Mouse (Mus musculus): ENCODE results near the gene Sorcs3. TPM values are rescaled to one million over a fixed set of nuclear protein-coding genes. Genes with fewer than 3 reads are reported as not detected.

Gene Sorcs3
- polyA plus RNA-seq, 1 experiment from 2014 or later, result 0.99 TPM

DNA sequence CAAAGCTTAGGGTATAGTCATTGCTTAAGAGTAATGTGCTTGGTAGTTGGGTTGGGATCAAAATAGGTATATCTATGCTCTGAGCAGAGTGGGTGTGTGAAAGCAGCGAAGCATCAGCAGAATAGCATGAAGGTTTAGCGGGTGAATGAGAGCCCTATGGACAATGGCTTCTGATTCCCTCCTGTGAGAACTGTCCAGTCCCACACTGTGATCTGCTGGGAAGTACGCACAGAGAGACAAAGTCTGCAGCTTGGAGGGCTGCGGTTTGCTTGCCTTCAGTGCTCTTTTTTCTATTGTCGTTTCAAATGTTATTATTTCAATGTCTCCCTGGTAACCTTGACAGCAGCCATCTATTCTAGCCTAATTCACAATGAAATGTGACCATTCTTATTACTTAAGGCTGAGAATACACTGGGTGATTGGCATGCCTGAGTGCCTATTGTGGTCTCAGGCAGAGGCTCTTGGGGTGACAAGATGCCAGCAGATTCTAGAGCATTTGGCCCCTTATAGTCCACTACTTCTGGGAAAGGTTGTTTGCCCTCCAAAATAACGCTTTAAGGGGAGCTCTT, 520.1 kb downstream of the Sorcs3 start:
- H3K27me3 ChIP-seq (ENCODE audit: control insufficient read depth, insufficient read depth, low read length), result no peaks in the 10 kb centered on the region
- H3K9me3 ChIP-seq (ENCODE audit: control insufficient read depth, low read length), result no peaks in the 10 kb centered on the region
- H3K9ac ChIP-seq (ENCODE audit: low read depth, low read length), result no peak overlapping the region
- H3K27ac ChIP-seq (ENCODE audit: low read depth, low read length), result no peak overlapping the region
- no peaks in the 10 kb centered on the region for H3K4me1 ChIP-seq (ENCODE audit: control insufficient read depth, insufficient read depth, low read length)
- no peak overlapping the region for H3K4me2 ChIP-seq (replicated peaks; ENCODE audit: low read depth, low read length)
- H3K4me3 ChIP-seq (ENCODE audit: low read length), result no peak overlapping the region
- ATAC-seq (ENCODE audit: low FRiP score, low TSS enrichment), result no peak
- no peaks in the 10 kb centered on the region for H3K36me3 ChIP-seq (ENCODE audit: control insufficient read depth, insufficient read depth, low read length)
- WGBS, result 68% methylated on average over 6 of the region's 6 CpGs

DNA sequence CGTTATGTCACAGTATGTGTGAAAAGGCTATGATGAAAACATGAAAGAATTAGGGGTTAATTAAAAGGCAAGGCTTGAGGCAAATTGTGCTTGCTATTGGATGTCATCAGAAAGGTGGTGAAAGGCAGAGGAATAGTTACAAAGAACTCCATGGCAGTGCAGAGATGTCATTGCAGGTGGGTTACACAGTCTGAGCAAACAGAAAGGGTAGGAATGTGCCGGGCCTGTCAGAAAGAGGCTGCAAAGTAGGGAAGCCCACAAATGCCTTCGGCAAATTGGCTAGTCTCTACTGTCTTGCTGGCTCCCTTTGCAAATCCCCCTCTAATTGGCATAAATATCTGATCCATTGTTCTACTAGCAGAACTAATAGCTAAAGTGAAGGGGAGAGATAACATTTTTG, 521.2 kb downstream of the Sorcs3 start:
- H3K4me3 ChIP-seq (ENCODE audit: low read length), result no peak overlapping the region
- no peaks in the 10 kb centered on the region for H3K36me3 ChIP-seq (ENCODE audit: control insufficient read depth, insufficient read depth, low read length)
- H3K9ac ChIP-seq (ENCODE audit: low read depth, low read length), result no peak overlapping the region
- H3K9me3 ChIP-seq (ENCODE audit: control insufficient read depth, low read length), result no peaks in the 10 kb centered on the region
- no peak overlapping the region for H3K27ac ChIP-seq (ENCODE audit: low read depth, low read length)
- WGBS, result 78% methylated on average over 3 of the region's 3 CpGs
- no peak for ATAC-seq (ENCODE audit: low FRiP score, low TSS enrichment)
- no peak overlapping the region for H3K4me2 ChIP-seq (replicated peaks; ENCODE audit: low read depth, low read length)
- no peaks in the 10 kb centered on the region for H3K27me3 ChIP-seq (ENCODE audit: control insufficient read depth, insufficient read depth, low read length)
- H3K4me1 ChIP-seq (ENCODE audit: control insufficient read depth, insufficient read depth, low read length), result no peaks in the 10 kb centered on the region

DNA sequence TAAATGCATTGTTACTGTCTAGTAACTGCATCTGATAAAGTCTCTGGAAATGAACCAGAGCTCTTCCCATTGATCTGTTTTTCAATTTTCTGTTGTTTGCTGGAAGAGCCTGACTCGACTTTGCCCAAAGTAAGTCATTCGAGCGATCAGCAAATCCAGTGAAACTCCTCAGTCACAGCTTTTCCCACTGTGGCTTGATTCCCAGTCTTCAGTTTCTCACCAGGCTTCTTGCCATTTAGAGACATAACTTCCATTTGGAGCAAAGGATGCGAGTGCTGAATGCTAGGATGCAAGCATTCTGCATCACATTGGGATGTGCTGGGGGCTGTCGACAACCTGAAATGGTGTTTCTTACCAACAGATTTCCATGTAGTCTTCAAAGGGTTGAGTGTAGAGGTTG, 521.8 kb downstream of the Sorcs3 start:
- no peak for ATAC-seq (ENCODE audit: low FRiP score, low TSS enrichment)
- WGBS, result 93% methylated on average over 5 of the region's 5 CpGs

GRCm38 (mm10) chr19:48731731-48732130, 525.9 kb downstream of the Sorcs3 start:
- H3K27me3 ChIP-seq (ENCODE audit: control insufficient read depth, insufficient read depth, low read length), result no peaks in the 10 kb centered on the region
- no peak overlapping the region for H3K4me2 ChIP-seq (replicated peaks; ENCODE audit: low read depth, low read length)
- H3K9me3 ChIP-seq (ENCODE audit: control insufficient read depth, low read length), result no peaks in the 10 kb centered on the region
- H3K4me1 ChIP-seq (ENCODE audit: control insufficient read depth, insufficient read depth, low read length), result no peaks in the 10 kb centered on the region
- no peak overlapping the region for H3K9ac ChIP-seq (ENCODE audit: low read depth, low read length)
- no peak for ATAC-seq (ENCODE audit: low FRiP score, low TSS enrichment)
- H3K27ac ChIP-seq (ENCODE audit: low read depth, low read length), result no peak overlapping the region
- WGBS, result 90% methylated on average over 10 of the region's 10 CpGs
- H3K4me3 ChIP-seq (ENCODE audit: low read length), result no peak overlapping the region
- no peaks in the 10 kb centered on the region for H3K36me3 ChIP-seq (ENCODE audit: control insufficient read depth, insufficient read depth, low read length)

More for the DNA sequence above, 521.8 kb downstream of the Sorcs3 start:
- no peaks in the 10 kb centered on the region for H3K27me3 ChIP-seq (ENCODE audit: control insufficient read depth, insufficient read depth, low read length)
- no peaks in the 10 kb centered on the region for H3K9me3 ChIP-seq (ENCODE audit: control insufficient read depth, low read length)
- no peak overlapping the region for H3K4me2 ChIP-seq (replicated peaks; ENCODE audit: low read depth, low read length)
- no peaks in the 10 kb centered on the region for H3K4me1 ChIP-seq (ENCODE audit: control insufficient read depth, insufficient read depth, low read length)
- H3K36me3 ChIP-seq (ENCODE audit: control insufficient read depth, insufficient read depth, low read length), result no peaks in the 10 kb centered on the region
- H3K9ac ChIP-seq (ENCODE audit: low read depth, low read length), result no peak overlapping the region
- H3K27ac ChIP-seq (ENCODE audit: low read depth, low read length), result no peak overlapping the region
- no peak overlapping the region for H3K4me3 ChIP-seq (ENCODE audit: low read length)

- Histone ChIP-seq H3K4me1 (ENCODE audit: control insufficient read depth, insufficient read depth, low read length) (no peaks in the 10 kb centered on the region), H3K9me3 (ENCODE audit: control insufficient read depth, low read length) (no peaks in the 10 kb centered on the region), H3K27ac (ENCODE audit: low read depth, low read length) (no peak overlapping the region), H3K36me3 (ENCODE audit: control insufficient read depth, insufficient read depth, low read length) (no peaks in the 10 kb centered on the region), H3K27me3 (ENCODE audit: control insufficient read depth, insufficient read depth, low read length) (no peaks in the 10 kb centered on the region), H3K9ac (ENCODE audit: low read depth, low read length) (no peak overlapping the region), H3K4me3 (ENCODE audit: low read length) (no peak overlapping the region), H3K4me2 (replicated peaks; ENCODE audit: low read depth, low read length) (no peak overlapping the region)
- no peak for ATAC-seq (ENCODE audit: low FRiP score, low TSS enrichment)
- 84% methylated on average over 4 of the region's 4 CpGs for WGBS
Observed at GRCm38 (mm10) chr19:48734370-48734769, 528.5 kb downstream of the Sorcs3 start.

DNA sequence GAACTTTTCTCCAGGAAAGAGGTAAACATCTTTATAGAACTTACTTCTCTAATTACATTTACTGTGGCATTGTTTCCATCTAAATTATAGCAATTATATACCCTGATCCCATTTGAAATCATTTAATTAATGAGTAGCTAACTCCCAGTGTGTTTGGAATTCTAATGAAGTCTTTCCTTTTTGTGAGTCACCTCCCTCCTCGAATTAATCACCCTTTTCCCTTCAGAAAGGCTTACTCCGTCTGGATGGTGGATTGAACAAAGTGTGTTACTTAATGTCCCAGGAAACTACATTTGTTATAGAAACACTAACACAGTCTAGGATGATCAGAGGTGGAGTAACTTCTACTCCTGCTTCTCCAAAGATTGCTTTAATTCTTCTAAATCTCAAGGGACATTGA, 531.7 kb downstream of the Sorcs3 start:
- Histone ChIP-seq H3K9me3 (ENCODE audit: control insufficient read depth, low read length) (no peaks in the 10 kb centered on the region), H3K4me2 (replicated peaks; ENCODE audit: low read depth, low read length) (no peak overlapping the region), H3K36me3 (ENCODE audit: control insufficient read depth, insufficient read depth, low read length) (no peaks in the 10 kb centered on the region), H3K4me3 (ENCODE audit: low read length) (no peak overlapping the region), H3K27me3 (ENCODE audit: control insufficient read depth, insufficient read depth, low read length) (no peaks in the 10 kb centered on the region), H3K9ac (ENCODE audit: low read depth, low read length) (no peak overlapping the region), H3K4me1 (ENCODE audit: control insufficient read depth, insufficient read depth, low read length) (no peaks in the 10 kb centered on the region), H3K27ac (ENCODE audit: low read depth, low read length) (no peak overlapping the region)
- no peak for ATAC-seq (ENCODE audit: low FRiP score, low TSS enrichment)
- WGBS, result 43% methylated on average over 2 of the region's 2 CpGs

DNA sequence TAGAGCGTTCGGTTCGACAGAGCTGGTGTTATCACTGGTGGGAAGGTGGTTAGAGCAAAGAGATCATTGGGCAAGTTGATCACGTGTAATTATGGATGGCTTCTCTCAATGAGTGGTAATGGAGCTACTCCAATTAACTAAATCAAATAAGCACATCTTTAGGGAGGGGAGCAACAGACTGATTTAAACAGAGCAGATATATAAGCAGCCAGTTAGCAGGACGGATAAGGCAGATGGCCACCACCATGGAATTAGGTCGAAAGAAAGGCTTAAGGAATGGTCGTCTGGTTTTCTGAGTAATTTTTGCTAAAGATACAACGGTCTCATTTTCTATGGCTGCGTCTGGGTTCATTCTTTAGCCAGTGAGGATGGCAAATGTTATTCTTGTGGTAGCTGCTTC, 549.3 kb downstream of the Sorcs3 start:
- no peaks in the 10 kb centered on the region for H3K27me3 ChIP-seq (ENCODE audit: control insufficient read depth, insufficient read depth, low read length)
- H3K4me2 ChIP-seq (replicated peaks; ENCODE audit: low read depth, low read length), result no peak overlapping the region
- no peak overlapping the region for H3K9ac ChIP-seq (ENCODE audit: low read depth, low read length)
- H3K36me3 ChIP-seq (ENCODE audit: control insufficient read depth, insufficient read depth, low read length), result no peaks in the 10 kb centered on the region
- no peak overlapping the region for H3K27ac ChIP-seq (ENCODE audit: low read depth, low read length)
- no peaks in the 10 kb centered on the region for H3K4me1 ChIP-seq (ENCODE audit: control insufficient read depth, insufficient read depth, low read length)
- WGBS, result 90% methylated on average over 9 of the region's 9 CpGs
- no peaks in the 10 kb centered on the region for H3K9me3 ChIP-seq (ENCODE audit: control insufficient read depth, low read length)
- no peak for ATAC-seq (ENCODE audit: low FRiP score, low TSS enrichment)
- no peak overlapping the region for H3K4me3 ChIP-seq (ENCODE audit: low read length)

DNA sequence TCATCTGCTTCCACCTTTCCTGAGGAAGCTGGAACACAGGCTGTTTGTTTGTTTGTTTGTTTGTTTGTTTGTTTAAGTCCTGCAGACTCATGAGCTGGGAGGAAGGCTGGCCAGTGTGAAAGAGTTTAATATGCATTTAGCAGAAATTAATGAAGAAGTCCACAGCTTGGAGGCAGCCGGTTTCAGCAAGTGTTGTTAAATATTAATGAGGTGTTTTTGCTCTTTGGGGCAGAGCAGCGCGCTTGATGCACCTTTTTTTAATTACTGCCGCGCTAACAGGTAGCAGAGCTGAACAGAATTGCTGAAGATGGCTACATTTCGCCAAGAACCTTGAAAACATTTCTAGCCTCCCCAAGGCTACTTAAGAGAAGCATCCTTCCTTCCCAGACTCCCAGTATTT, 551.0 kb downstream of the Sorcs3 start:
- ATAC-seq (ENCODE audit: low FRiP score, low TSS enrichment), result no peak
- Histone ChIP-seq H3K4me3 (ENCODE audit: low read length) (no peak overlapping the region), H3K36me3 (ENCODE audit: control insufficient read depth, insufficient read depth, low read length) (no peaks in the 10 kb centered on the region), H3K4me1 (ENCODE audit: control insufficient read depth, insufficient read depth, low read length) (no peaks in the 10 kb centered on the region), H3K9me3 (ENCODE audit: control insufficient read depth, low read length) (no peaks in the 10 kb centered on the region), H3K27me3 (ENCODE audit: control insufficient read depth, insufficient read depth, low read length) (no peaks in the 10 kb centered on the region), H3K9ac (ENCODE audit: low read depth, low read length) (no peak overlapping the region), H3K4me2 (replicated peaks; ENCODE audit: low read depth, low read length) (no peak overlapping the region), H3K27ac (ENCODE audit: low read depth, low read length) (no peak overlapping the region)
- 67% methylated on average over 6 of the region's 6 CpGs for WGBS

DNA sequence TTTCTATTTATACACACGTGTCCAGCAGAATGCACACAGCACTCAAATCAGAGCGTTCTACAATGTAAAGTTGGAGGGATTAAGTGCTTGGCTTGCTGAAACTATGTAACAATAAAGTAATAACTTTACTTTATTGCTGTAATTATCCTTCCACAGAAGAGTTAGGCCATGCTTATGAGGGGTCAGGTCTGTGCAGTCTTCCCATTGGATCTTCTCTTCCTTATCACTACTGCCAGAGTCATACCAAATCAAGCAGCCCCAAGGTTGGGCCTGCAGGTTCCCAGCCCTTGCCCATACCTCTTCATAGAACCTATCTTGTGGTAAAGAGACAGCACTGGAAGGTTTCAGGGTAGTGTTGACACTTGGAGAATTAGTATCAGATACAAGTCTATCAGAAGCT, 560.7 kb downstream of the Sorcs3 start:
- no peak overlapping the region for H3K27ac ChIP-seq (ENCODE audit: low read depth, low read length)
- H3K4me1 ChIP-seq (ENCODE audit: control insufficient read depth, insufficient read depth, low read length), result no peaks in the 10 kb centered on the region
- H3K4me3 ChIP-seq (ENCODE audit: low read length), result no peak overlapping the region
- no peak overlapping the region for H3K4me2 ChIP-seq (replicated peaks; ENCODE audit: low read depth, low read length)
- H3K9me3 ChIP-seq (ENCODE audit: control insufficient read depth, low read length), result no peaks in the 10 kb centered on the region
- no peaks in the 10 kb centered on the region for H3K27me3 ChIP-seq (ENCODE audit: control insufficient read depth, insufficient read depth, low read length)
- no peaks in the 10 kb centered on the region for H3K36me3 ChIP-seq (ENCODE audit: control insufficient read depth, insufficient read depth, low read length)
- H3K9ac ChIP-seq (ENCODE audit: low read depth, low read length), result no peak overlapping the region
- 91% methylated on average over 2 of the region's 2 CpGs for WGBS
- ATAC-seq (ENCODE audit: low FRiP score, low TSS enrichment), result no peak
